Comparison of ENCODE assay signal across 25 mouse cellular contexts in the genomic region with DNA sequence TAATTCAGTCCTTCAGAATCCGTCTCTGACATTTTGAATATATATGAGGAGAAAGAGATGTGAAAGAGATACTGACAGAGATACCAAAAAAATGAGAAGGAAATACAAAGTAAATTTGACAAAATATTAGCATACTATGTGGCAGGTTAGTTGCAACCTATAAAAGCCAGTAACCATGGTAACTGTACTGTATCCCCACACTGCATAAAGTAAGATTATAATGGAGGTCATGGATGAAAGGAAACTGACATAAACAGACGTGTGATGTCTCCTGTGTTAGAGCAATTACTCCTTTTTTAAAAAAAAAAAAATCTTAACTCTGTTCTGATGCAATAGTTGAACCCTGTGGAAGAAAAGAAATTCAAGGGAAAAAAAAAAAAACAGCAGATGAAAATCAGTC.
"Had no signal": no experiment of that assay in that cellular context is flagged by ENCODE, and none has a peak within 500 bp of the region (broad histone marks: within the 10 kb centered on the region; RNA-seq: fewer than 3 reads in every experiment).

No protein-coding gene starts in this region.

- H3K9ac ChIP-seq: heart, embryonic 13.5 days; heart, embryonic 15.5 days; hindbrain, embryonic 13.5 days; hindbrain, embryonic 15.5 days; kidney, embryonic 15.5 days; limb, embryonic 13.5 days; limb, embryonic 15.5 days; liver, embryonic 12.5 days had no signal

- ATAC-seq: hindbrain, postnatal 0 days; intestine, embryonic 16.5 days; liver, embryonic 12.5 days had no signal

- H3K4me3 ChIP-seq: heart, adult 2 months; heart, embryonic 13.5 days; heart, embryonic 15.5 days; hindbrain, embryonic 13.5 days; hindbrain, embryonic 15.5 days; kidney, embryonic 15.5 days; limb, embryonic 13.5 days; limb, embryonic 15.5 days; liver, embryonic 12.5 days had no signal

- H3K27ac ChIP-seq: heart, adult 2 months; heart, embryonic 13.5 days; heart, embryonic 15.5 days; hindbrain, embryonic 13.5 days; hindbrain, embryonic 15.5 days; hindbrain, postnatal 0 days; kidney, postnatal 0 days; limb, embryonic 13.5 days; limb, embryonic 15.5 days; liver, embryonic 12.5 days had no signal

- H3K4me1 ChIP-seq: liver, embryonic 12.5 days had no signal

- H3K27me3 ChIP-seq: heart, embryonic 13.5 days; heart, embryonic 15.5 days; hindbrain, embryonic 13.5 days; hindbrain, embryonic 15.5 days; kidney, embryonic 15.5 days; limb, embryonic 13.5 days; limb, embryonic 15.5 days had no signal

- H3K4me2 ChIP-seq: heart, embryonic 11.5 days; heart, embryonic 13.5 days; heart, embryonic 15.5 days; hindbrain, embryonic 13.5 days; hindbrain, embryonic 15.5 days; kidney, embryonic 15.5 days; limb, embryonic 13.5 days; limb, embryonic 15.5 days; liver, embryonic 12.5 days had no signal

- H3K36me3 ChIP-seq: heart, embryonic 13.5 days; heart, embryonic 15.5 days; hindbrain, embryonic 13.5 days; hindbrain, embryonic 15.5 days; kidney, embryonic 15.5 days; limb, embryonic 13.5 days; limb, embryonic 15.5 days; liver, embryonic 12.5 days had no signal

- DNase-seq: gastrocnemius, postnatal 14 days; gastrocnemius, postnatal 36 days; heart, adult 2 months; heart, postnatal 14 days; heart, postnatal 36 days; kidney, adult 11 months; kidney, adult 2 months; kidney, adult 9 months; kidney, postnatal 14 days; kidney, postnatal 36 days; layer of hippocampus, adult 9-11 months; layer of hippocampus, postnatal 36 days; left cerebral cortex, postnatal 4 days had no signal

- H3K9me3 ChIP-seq: heart, embryonic 13.5 days; heart, embryonic 15.5 days; hindbrain, embryonic 13.5 days; hindbrain, embryonic 15.5 days; kidney, embryonic 15.5 days; limb, embryonic 13.5 days; limb, embryonic 15.5 days; liver, embryonic 12.5 days had no signal
